Comparison of ENCODE assay signal across 20 mouse cellular contexts in the genomic region with DNA sequence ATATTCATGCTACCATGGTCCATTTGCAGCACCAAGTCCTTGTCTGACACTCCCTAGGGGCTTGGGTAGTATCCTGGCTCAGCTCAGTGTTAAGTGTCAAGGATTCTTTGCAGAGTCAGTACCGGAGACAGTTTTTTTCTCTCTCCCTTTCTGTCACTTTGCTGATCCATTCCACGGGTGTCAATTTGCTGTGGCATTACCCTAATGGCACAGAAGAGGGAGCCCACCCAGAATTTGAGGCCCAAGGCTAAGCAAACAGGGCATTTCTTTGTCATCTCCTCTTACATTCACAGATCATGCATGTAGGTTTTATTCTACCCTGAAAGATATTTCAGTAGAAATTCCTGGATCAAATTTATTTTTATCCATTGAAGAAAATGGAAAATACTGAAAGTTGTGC.
A peak's percentile ranks its signal among the peaks of the same experiment; 100 is the strongest.
DNase-seq lines count a peak whose midpoint lies in the region; ATAC-seq and TF ChIP-seq lines count a peak whose summit lies in the region.
"Had no signal": no experiment of that assay in that cellular context is flagged by ENCODE, and none has a peak within 500 bp of the region (broad histone marks: within the 10 kb centered on the region; RNA-seq: fewer than 3 reads in every experiment).

No protein-coding gene starts in this region.

- H3K36me3 ChIP-seq in hindbrain, embryonic 14.5 days (replicated peaks; ENCODE audit: control insufficient read depth, insufficient read depth): no peaks in the 10 kb centered on the region
- H3K36me3 ChIP-seq in hindbrain, embryonic 12.5 days: no peaks in the 10 kb centered on the region
- no peaks in the 10 kb centered on the region for H3K36me3 ChIP-seq in lung, embryonic 14.5 days (ENCODE audit: insufficient read depth)
- H3K36me3 ChIP-seq: heart, embryonic 15.5 days; hindbrain, embryonic 10.5 days; neural tube, embryonic 12.5 days had no signal

- H3K27me3 ChIP-seq in hindbrain, embryonic 14.5 days (ENCODE audit: control insufficient read depth, insufficient read depth, low read length): no peaks in the 10 kb centered on the region
- no peaks in the 10 kb centered on the region for H3K27me3 ChIP-seq in hindbrain, embryonic 12.5 days
- no peaks in the 10 kb centered on the region for H3K27me3 ChIP-seq in lung, embryonic 14.5 days (ENCODE audit: insufficient read depth, low read length)
- H3K27me3 ChIP-seq: heart, embryonic 15.5 days; neural tube, embryonic 12.5 days had no signal

- peak; percentile 17 to 35 for DNase-seq in cerebellum, postnatal 14 days
- no peak for DNase-seq in cerebellum, postnatal 25 days
- peak; percentile 25 for DNase-seq in hindbrain, embryonic 14.5 days (ENCODE audit: low spot score)
- peak; percentile 19 for DNase-seq in lung, embryonic 14.5 days
- DNase-seq in lung, postnatal 14 days: no peak
- peak; percentile 7 for DNase-seq in mesoderm, embryonic 11.5 days (ENCODE audit: low read depth, low spot score)
- DNase-seq in urinary bladder, adult 18-20 months (ENCODE audit: low spot score in 2 of 2): no peak
- DNase-seq: adrenal gland, adult 2 months; heart, adult 18-20 months; kidney, postnatal 14 days; left cerebral cortex, postnatal 4 days; lung, adult 18-20 months; right cerebral cortex, postnatal 25 days; thymus, postnatal 36 days had no signal

- no peak overlapping the region for H3K27ac ChIP-seq in hindbrain, embryonic 14.5 days
- no peak overlapping the region for H3K27ac ChIP-seq in hindbrain, embryonic 12.5 days
- no peak overlapping the region for H3K27ac ChIP-seq in lung, embryonic 14.5 days (ENCODE audit: low read depth)
- H3K27ac ChIP-seq: heart, embryonic 15.5 days; hindbrain, embryonic 10.5 days; neural tube, embryonic 12.5 days had no signal

- H3K9me3 ChIP-seq in hindbrain, embryonic 14.5 days (ENCODE audit: control insufficient read depth, low read length): no peaks in the 10 kb centered on the region
- H3K9me3 ChIP-seq in hindbrain, embryonic 12.5 days (replicated peaks): no peaks in the 10 kb centered on the region
- no peaks in the 10 kb centered on the region for H3K9me3 ChIP-seq in lung, embryonic 14.5 days (ENCODE audit: low read depth, low read length)
- H3K9me3 ChIP-seq: heart, embryonic 15.5 days; hindbrain, embryonic 10.5 days; neural tube, embryonic 12.5 days had no signal

- ATAC-seq in hindbrain, embryonic 14.5 days (ENCODE audit: low FRiP score): no peak
- no peak for ATAC-seq in hindbrain, embryonic 12.5 days (ENCODE audit: low FRiP score)
- no peak for ATAC-seq in lung, embryonic 14.5 days (ENCODE audit: insufficient read depth)
- ATAC-seq: forebrain, embryonic 16.5 days; intestine, embryonic 16.5 days had no signal

- H3K4me2 ChIP-seq in hindbrain, embryonic 14.5 days (replicated peaks): no peak overlapping the region
- no peak overlapping the region for H3K4me2 ChIP-seq in hindbrain, embryonic 12.5 days (replicated peaks)
- H3K4me2 ChIP-seq in lung, embryonic 14.5 days: no peak overlapping the region
- H3K4me2 ChIP-seq: heart, embryonic 15.5 days; neural tube, embryonic 12.5 days had no signal

- WGBS in hindbrain, embryonic 14.5 days: 61% methylated on average over 2 of the region's 2 CpGs
- WGBS in hindbrain, embryonic 12.5 days: 54% methylated on average over 2 of the region's 2 CpGs
- WGBS in lung, embryonic 14.5 days: 28% methylated on average over 2 of the region's 2 CpGs

- no peak overlapping the region for H3K9ac ChIP-seq in hindbrain, embryonic 14.5 days
- H3K9ac ChIP-seq in hindbrain, embryonic 12.5 days: no peak overlapping the region
- no peak overlapping the region for H3K9ac ChIP-seq in lung, embryonic 14.5 days
- H3K9ac ChIP-seq: heart, embryonic 15.5 days; neural tube, embryonic 12.5 days had no signal

- peak; percentile 20; the same call in 1 of the 2 replicates for TF ChIP-seq CTCF in lung, embryonic 14.5 days (IDR thresholded peaks at IDR 0.05; ENCODE audit: low read depth)

- H3K4me3 ChIP-seq in hindbrain, embryonic 14.5 days (replicated peaks; ENCODE audit: low read length): no peak overlapping the region
- H3K4me3 ChIP-seq in hindbrain, embryonic 12.5 days: no peak overlapping the region
- H3K4me3 ChIP-seq in lung, embryonic 14.5 days (ENCODE audit: low read depth, low read length): no peak overlapping the region
- H3K4me3 ChIP-seq: heart, embryonic 15.5 days; hindbrain, embryonic 10.5 days; neural tube, embryonic 12.5 days had no signal

- no peaks in the 10 kb centered on the region for H3K4me1 ChIP-seq in hindbrain, embryonic 14.5 days (replicated peaks; ENCODE audit: control insufficient read depth, insufficient read depth, low read length)
- no peaks in the 10 kb centered on the region for H3K4me1 ChIP-seq in hindbrain, embryonic 12.5 days
- H3K4me1 ChIP-seq in lung, embryonic 14.5 days (ENCODE audit: insufficient read depth): no peaks in the 10 kb centered on the region
- H3K4me1 ChIP-seq: heart, embryonic 15.5 days; hindbrain, embryonic 10.5 days; neural tube, embryonic 12.5 days had no signal

Comparison
In these comparisons a context has a peak if more than half of its experiments do, and no peak if none do; other contexts are left out.
1. DNase-seq: peak in cerebellum, postnatal 14 days (2 of 2), hindbrain, embryonic 14.5 days (single experiment), lung, embryonic 14.5 days (single experiment) and mesoderm, embryonic 11.5 days (single experiment); none in cerebellum, postnatal 25 days (0 of 2), lung, postnatal 14 days (single experiment) and urinary bladder, adult 18-20 months (0 of 2).